Mouse (Mus musculus): Measurements from ENCODE around the gene Plekha1.

GRCm38 (mm10) chr7:130886246-130886645, 20.7 kb downstream of the Plekha1 start:
- TF ChIP-seq CTCF (conservative IDR thresholded peaks at IDR 0.05; ENCODE audit: low read length) (no peak), POU5F1 (IDR thresholded peaks at IDR 0.05; ENCODE audit: borderline replicate concordance, low read length) (no peak)
